Mouse (Mus musculus) ES-Bruce4 (cell line): ENCODE measurements around the gene Lyz2. TPM values are rescaled to one million over a fixed set of nuclear protein-coding genes. Genes with fewer than 3 reads are reported as not detected.

ENCODE experiments used
- H3K27ac ChIP-seq: 2 replicates; pipeline ENCODE4 v1.5.1; 2012; ENCODE audit warnings: low read length, inconsistent platforms; ENCODE audit not compliant: insufficient read depth
- H3K27me3 ChIP-seq: 2 replicates; pipeline ENCODE4 v1.6.1; 2012; ENCODE audit warnings: mild to moderate bottlenecking, low read length, inconsistent platforms; ENCODE audit not compliant: control insufficient read depth, poor library complexity, insufficient read depth, severe bottlenecking
- H3K36me3 ChIP-seq: 2 replicates; pipeline ENCODE4 v1.6.1; 2012; ENCODE audit warnings: inconsistent platforms, mild to moderate bottlenecking, low read length, moderate library complexity; ENCODE audit not compliant: control insufficient read depth, poor library complexity, insufficient read depth, severe bottlenecking
- H3K4me1 ChIP-seq: one replicate; pipeline ENCODE4 v1.8.1; 2011; ENCODE audit warnings: low read length; ENCODE audit not compliant: control insufficient read depth, insufficient read depth
- H3K4me3 ChIP-seq: 2 replicates; pipeline ENCODE4 v1.5.1; 2011; ENCODE audit warnings: low read depth, mild to moderate bottlenecking, low read length
- H3K9ac ChIP-seq: 2 replicates; pipeline ENCODE4 v1.6.1; 2012; ENCODE audit warnings: low read depth, mild to moderate bottlenecking, inconsistent platforms; ENCODE audit not compliant: poor library complexity, severe bottlenecking
- H3K9me3 ChIP-seq: replicated peaks from 2 replicates; pipeline ENCODE4 v1.6.1; 2012; ENCODE audit warnings: mild to moderate bottlenecking, low read length, inconsistent platforms; ENCODE audit not compliant: control insufficient read depth, poor library complexity, insufficient read depth, severe bottlenecking
- CTCF ChIP-seq: IDR thresholded peaks from one replicate; pipeline ENCODE4 v1.8.1; 2011; ENCODE audit warnings: low read depth, low read length
- EP300 ChIP-seq: IDR thresholded peaks from 2 replicates; pipeline ENCODE4 v1.6.1; 2011; ENCODE audit warnings: low read depth, low read length; ENCODE audit not compliant: insufficient read depth
- POLR2A ChIP-seq: IDR thresholded peaks from one replicate; pipeline ENCODE4 v1.8.1; 2011; ENCODE audit warnings: low read length; ENCODE audit not compliant: insufficient read depth
- polyA plus RNA-seq: library from polyadenylated mRNA; stranded (reverse); fragments of >200 nt; gene quantifications from 2 replicates; pipeline ENCODE4 v1.2.4, GENCODE M21; 2011; ENCODE audit warnings: low read depth; ENCODE audit not compliant: missing spikeins, insufficient read depth, insufficient read length

The Lyz2 gene
- polyA plus RNA-seq: not detected in 2 replicates

DNA sequence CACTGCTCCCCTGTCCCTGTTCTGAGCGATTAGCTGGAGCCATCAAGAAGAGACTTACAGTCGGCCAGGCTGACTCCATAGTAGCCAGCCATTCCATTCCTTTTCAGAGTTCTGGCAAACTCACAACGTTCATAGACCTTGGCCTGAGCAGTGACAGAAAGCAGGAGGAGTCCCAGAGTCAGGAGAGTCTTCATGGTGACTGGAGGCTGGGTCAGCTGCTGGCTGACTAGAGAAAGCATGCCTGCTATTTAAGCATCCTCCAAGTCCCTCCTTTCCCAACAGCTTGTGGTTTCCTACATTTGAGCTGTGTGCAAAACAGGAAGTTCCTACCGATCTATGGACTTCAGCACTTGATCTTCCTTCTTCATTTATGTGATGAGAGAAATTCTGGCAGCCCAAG is at the start of gene Lyz2:
Gene Lyz2 (minus strand): TSS at position 273 of the 400 bp plus-strand sequence.
- H3K27me3 ChIP-seq: no peaks in the 10 kb centered on the region
- H3K4me3 ChIP-seq: no peak within 1 kb of the TSS
- no peaks in the 10 kb centered on the region for H3K9me3 ChIP-seq
- no peak within 1 kb of the TSS for H3K9ac ChIP-seq
- H3K4me1 ChIP-seq: no peaks in the 10 kb centered on the region
- no peak within 1 kb of the TSS for H3K27ac ChIP-seq
- H3K36me3 ChIP-seq: no peaks in the 10 kb centered on the region
- TF ChIP-seq CTCF (no peak), POLR2A (no peak), EP300 (no peak)

DNA sequence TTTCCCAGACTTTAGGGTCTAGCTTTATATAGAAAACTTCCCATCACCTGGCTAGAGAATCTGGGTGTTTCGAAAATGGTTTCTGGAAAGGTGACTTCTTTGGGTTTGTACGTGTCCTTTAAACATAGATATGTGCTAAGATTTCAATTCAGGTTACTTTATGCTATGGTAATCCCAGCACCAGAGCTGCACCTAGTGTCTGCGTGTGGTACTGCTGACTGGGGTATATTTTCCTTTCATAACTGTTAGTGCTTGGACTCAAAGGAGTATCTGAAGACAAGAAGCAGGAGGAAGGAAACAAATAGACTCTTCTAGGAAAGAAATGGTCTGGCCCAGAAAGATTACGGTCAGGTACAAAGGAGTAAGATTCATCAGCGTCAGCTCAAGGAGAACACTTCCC is 48.4 kb upstream of the Lyz2 start:
- no peak overlapping the region for H3K9ac ChIP-seq
- H3K36me3 ChIP-seq: no peaks in the 10 kb centered on the region
- H3K4me3 ChIP-seq: no peak overlapping the region
- H3K9me3 ChIP-seq: no peaks in the 10 kb centered on the region
- H3K27me3 ChIP-seq: no peaks in the 10 kb centered on the region
- no peaks in the 10 kb centered on the region for H3K4me1 ChIP-seq
- TF ChIP-seq EP300 (no peak), POLR2A (no peak), CTCF (no peak)
- no peak overlapping the region for H3K27ac ChIP-seq

DNA sequence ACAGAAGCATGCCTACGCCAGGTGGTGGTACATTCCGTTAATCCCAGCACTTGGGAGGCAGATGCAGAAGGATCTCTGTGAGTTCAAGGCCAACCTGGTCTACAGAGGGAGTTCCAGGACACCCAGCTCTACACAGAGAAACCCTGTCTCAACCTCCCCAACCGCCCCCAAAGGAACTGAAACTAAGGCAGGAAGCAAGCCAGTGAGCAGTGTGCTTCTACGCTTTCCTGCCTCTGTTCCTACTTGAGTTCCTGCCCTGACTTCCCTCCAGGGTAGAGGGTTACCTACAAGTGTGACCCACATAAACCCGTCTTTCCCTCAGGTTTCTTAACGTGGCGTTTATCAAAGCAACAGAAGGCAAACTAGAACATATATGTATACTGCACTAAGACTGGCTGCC is 41.7 kb upstream of the Lyz2 start:
- no peaks in the 10 kb centered on the region for H3K27me3 ChIP-seq
- H3K9ac ChIP-seq: no peak overlapping the region
- TF ChIP-seq POLR2A: no peak
- no peak for TF ChIP-seq CTCF
- H3K4me3 ChIP-seq: no peak overlapping the region
- H3K9me3 ChIP-seq: no peaks in the 10 kb centered on the region
- H3K27ac ChIP-seq: no peak overlapping the region
- H3K36me3 ChIP-seq: no peaks in the 10 kb centered on the region
- H3K4me1 ChIP-seq: no peaks in the 10 kb centered on the region

DNA sequence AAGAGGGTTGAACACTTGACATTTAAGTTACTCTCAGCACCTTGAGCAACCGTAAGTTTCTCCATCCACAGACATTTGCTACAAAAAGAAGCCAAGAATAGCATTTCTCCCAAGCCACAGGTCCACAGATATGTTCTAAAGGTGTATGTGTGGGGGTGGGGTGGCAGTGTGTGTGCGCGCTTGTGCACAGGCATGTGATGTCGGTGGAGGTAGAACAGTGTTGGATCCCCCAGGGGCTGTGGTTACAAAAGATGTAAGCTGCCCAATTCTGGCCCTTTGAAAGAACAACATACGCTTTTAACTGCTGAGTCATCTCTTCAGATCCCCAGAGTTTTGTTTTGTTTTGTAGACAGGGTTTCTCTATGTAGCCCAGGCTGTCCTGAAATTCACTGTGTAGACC is 40.5 kb upstream of the Lyz2 start:
- Histone ChIP-seq H3K9me3 (no peaks in the 10 kb centered on the region), H3K27ac (no peak overlapping the region), H3K4me3 (no peak overlapping the region), H3K9ac (no peak overlapping the region), H3K27me3 (no peaks in the 10 kb centered on the region), H3K4me1 (no peaks in the 10 kb centered on the region), H3K36me3 (no peaks in the 10 kb centered on the region)
- no peak for TF ChIP-seq POLR2A
- TF ChIP-seq EP300: no peak
- TF ChIP-seq CTCF: no peak

DNA sequence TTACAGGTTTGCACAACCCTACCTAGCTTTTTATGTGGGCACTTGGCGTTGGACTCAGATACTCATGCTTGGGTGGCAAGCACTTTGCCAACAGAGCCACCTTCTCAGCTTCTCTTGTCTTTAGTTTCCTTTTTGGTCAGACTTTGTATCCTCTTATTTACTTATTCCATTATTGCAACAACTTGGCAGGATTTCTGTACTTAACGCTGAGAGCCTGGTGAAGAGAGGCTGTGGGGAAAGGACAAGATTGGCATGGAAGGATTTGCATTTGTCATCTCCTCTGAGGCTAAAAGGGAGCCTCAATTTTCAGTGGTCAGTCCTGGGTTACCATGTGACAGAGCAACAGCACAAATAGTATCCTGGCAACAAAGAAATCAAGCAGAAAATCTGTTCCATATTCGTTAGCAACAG is 38.5 kb upstream of the Lyz2 start:
- H3K27me3 ChIP-seq: no peaks in the 10 kb centered on the region
- TF ChIP-seq EP300 (no peak), CTCF (no peak), POLR2A (no peak)
- no peaks in the 10 kb centered on the region for H3K36me3 ChIP-seq
- H3K9me3 ChIP-seq: no peaks in the 10 kb centered on the region
- H3K27ac ChIP-seq: no peak overlapping the region
- no peaks in the 10 kb centered on the region for H3K4me1 ChIP-seq
- no peak overlapping the region for H3K4me3 ChIP-seq
- H3K9ac ChIP-seq: no peak overlapping the region

DNA sequence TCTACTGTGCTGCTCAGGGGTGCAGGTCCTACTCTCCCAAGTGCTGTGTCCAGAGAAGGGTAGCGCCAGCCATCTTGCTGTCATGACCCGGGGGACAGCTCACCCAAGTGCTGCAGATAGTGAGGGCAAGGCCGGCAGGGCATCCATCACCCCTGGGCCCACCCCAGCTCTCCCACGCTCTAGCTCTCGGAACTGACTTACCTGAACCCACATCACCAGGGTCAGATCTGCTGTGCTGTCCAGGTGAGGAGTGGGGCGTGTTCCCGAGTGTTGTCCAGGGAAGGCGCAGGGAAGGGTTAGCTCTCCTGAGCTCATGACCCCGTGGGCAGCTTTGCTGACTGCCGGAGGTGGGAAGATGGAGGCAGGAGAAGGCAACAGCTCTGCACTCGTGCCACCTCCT is 34.3 kb upstream of the Lyz2 start:
- Histone ChIP-seq H3K9ac (no peak overlapping the region), H3K4me3 (no peak overlapping the region), H3K4me1 (no peaks in the 10 kb centered on the region), H3K27ac (no peak overlapping the region), H3K27me3 (no peaks in the 10 kb centered on the region), H3K36me3 (no peaks in the 10 kb centered on the region), H3K9me3 (no peaks in the 10 kb centered on the region)
- TF ChIP-seq POLR2A: no peak
- no peak for TF ChIP-seq EP300
- TF ChIP-seq CTCF: no peak

DNA sequence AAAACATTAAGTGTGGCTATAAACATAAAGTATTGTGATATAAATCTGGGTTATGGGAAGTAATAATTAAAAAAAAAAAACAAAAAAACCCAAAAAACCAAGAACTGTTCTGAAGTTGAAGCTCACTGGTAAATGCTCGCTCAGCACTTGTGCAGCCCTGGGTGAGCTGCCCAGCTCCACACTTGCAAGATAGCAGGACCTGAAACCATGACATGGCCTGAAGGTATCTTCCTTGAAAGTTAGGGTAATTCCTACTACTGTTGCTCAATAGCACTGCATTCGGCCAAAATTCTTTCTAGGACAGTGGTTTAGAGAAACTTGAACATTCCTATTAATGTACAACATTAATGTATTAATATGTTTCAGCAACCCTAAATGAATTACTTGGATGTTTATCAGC is 31.0 kb upstream of the Lyz2 start:
- no peaks in the 10 kb centered on the region for H3K4me1 ChIP-seq
- H3K27me3 ChIP-seq: no peaks in the 10 kb centered on the region
- TF ChIP-seq EP300 (no peak), CTCF (no peak), POLR2A (no peak)
- H3K36me3 ChIP-seq: no peaks in the 10 kb centered on the region
- no peak overlapping the region for H3K4me3 ChIP-seq
- H3K27ac ChIP-seq: no peak overlapping the region
- H3K9ac ChIP-seq: no peak overlapping the region
- H3K9me3 ChIP-seq: no peaks in the 10 kb centered on the region
